Mouse (Mus musculus): Measurements from ENCODE around the gene Capn3.

GRCm38 (mm10) chr2:120481921-120482320 lies 26.1 kb downstream of the Capn3 start:
- TF ChIP-seq CTCF (IDR thresholded peaks at IDR 0.05; ENCODE audit: extremely low read depth, insufficient read length, insufficient replicate concordance, low read depth, low read length) (no peak), POLR2A (IDR thresholded peaks at IDR 0.05; ENCODE audit: low read depth, low read length) (no peak)

All from small intestine, adult 2 months (tissue).